Mouse (Mus musculus) CH12F3 (cell line): ENCODE results near the gene Nupr1l.
"Not testable (repeated sequence)": the region's sequence is repeated elsewhere in the genome, so short reads cannot be mapped to it uniquely, and the experiment has no call there.

Experiments
- in situ Hi-C: fragments of 300-500 bp; cut with MboI; formaldehyde crosslinking; loops from 2 replicates; pipeline ENCODE4 v1.14.3; 2020; ENCODE audit warnings: low sequenced_read_pairs

Nupr1l gene

DNA sequence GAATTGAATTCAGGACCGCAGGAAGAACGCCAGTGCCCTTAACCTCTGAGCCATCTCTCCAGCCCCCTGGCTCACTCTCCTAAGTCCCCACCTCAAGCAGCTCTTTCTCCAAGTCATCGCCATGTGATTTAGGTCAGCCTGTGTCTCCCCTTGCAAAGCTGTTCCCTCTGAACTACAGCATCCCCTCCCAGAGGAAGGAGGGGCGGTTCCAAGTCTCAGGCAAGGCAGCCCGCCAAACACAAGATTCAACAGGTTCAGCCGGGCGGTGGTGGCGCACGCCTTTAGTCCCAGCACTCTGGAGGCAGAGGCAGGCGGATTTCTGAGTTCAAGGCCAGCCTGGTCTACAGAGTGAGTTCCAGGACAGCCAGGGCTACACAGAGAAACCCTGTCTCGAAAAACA lies 7.2 kb downstream of the Nupr1l start:
- in situ Hi-C loops: not testable (repeated sequence)

DNA sequence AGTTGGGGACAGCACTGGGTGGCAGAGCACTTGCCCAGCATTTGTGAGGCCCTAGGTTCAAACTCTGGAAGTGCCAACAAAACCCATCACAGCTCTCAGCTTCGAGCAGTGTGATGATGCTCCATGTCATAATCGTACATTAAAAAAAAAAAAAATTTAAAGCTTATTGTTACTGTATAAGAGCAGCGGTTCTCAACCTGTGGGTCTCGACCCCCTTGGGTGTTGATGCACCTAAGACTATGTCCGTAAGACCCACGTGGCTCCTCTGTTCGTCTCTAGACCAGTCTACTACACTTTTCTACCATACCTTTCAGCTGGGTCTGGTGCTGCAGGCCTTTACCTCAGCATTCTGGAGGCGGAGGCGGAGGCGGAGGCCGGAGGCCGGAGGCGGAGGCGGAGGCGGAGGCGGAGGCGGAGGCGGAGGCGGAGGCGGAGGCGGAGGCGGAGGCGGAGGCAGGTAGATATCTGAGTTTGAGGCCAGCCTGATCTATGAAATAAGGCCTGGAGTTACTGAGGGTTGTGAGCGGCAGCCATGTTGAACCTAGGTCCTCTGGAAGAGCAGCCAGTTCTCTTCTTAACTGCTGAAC lies 9.8 kb downstream of the Nupr1l start:
- in situ Hi-C loops: no loop called here

DNA sequence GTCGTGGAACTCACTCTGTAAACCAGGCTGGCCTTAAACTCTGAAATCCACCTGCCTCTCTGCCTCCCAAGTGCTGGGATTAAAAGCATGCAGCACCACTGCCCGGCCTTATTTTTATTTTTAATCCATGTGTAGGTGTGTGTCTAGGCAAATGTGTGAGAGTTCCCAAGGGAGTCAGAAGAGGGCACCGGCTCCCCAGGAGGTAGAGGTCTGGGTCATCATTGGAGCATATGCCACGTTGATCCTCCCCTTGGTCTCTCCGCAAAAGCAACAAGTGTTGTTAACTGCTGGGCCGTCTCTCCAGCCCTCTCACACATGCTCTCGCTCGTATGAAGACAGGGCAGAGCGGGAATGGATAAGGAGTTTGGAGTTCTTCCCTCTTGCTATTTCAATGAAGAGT lies 10.4 kb downstream of the Nupr1l start:
- in situ Hi-C loops: no loop called here

DNA sequence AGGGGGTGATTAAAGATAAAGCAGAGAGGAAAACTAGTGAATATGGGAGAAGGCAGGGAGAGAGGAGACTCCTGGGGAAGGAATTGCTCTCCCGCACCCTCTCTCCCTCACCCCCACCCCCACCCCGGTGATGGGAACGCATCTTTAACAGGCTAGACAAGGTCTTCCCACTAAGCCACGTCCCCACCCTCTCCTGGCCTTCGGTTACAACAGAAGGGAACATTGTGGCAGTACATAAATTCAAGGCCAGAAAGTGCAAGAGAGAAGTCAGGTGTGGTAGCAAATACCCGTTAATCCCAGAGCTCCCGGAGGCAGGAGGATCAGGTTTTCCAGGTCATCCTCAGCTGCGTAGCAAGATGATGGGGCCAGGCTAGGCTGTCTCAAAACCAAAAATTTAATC lies 11.0 kb downstream of the Nupr1l start:
- in situ Hi-C loops: no loop called here

DNA sequence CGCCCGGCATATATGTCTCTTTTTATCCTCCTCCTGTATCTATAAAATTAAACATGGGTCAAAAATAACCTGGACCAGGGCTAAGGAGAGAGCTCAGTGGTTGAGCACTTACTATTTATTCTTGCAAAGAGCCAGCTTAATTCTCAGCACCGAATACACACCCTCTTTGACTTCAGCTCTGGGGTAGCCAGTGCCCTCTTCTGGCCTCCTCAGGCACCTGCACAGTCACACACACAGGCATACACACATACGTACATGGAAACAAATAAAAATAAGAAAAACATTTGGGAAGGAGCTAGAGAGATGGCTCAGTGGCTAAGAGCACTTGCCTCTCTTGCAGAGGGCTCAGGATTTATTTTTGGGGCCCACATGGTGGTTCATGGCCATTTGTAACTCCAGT lies 13.6 kb downstream of the Nupr1l start:
- in situ Hi-C loops: no loop called here

DNA sequence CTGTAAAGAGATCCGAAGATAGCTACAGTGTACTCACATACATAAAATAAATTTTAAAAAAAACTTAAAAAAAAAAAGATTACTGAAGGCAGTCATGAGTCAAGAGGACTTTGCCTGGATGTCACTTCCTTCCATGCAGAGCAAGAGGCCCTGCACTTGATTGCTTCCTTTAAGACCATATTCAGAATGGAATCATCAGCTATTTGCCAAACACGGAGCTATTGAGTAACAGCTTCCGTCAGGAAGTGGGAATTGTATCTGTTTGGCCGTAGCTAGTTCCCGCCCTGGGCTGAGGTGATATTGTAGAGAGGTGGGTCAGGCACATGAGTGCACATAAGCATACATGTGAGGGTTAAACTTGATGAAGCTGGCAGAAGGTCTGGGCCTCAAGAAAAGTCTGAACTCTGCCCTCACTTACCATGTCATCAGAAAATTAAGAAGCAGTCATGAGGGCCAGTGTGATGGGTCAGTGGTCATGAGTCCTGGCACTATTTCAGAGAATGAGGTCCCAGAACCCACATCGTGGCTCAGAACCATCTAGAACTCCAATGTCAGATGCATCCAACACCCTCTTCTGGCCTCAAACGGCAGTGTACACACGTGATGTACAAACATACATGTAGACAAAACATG lies 16.6 kb downstream of the Nupr1l start:
- in situ Hi-C loops: no loop called here

DNA sequence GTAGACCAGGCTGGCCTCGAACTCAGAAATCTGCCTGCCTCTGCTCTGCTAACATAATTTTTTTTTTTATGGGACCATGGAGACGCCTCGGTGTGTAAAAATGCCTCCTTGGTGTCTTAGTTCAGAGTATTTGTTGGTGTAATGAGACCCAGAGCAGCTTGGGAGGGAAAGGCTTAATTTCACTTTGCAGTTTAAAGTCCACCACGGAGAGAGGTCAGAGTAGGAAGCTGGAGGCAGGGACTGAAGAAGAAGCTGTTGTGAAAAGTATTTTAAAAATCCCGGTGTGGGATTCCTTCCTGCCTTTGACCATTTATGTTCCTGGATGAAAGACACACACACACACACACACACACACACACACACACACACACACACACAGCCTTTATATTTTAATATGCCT lies 17.6 kb downstream of the Nupr1l start:
- in situ Hi-C loops: no loop called here

DNA sequence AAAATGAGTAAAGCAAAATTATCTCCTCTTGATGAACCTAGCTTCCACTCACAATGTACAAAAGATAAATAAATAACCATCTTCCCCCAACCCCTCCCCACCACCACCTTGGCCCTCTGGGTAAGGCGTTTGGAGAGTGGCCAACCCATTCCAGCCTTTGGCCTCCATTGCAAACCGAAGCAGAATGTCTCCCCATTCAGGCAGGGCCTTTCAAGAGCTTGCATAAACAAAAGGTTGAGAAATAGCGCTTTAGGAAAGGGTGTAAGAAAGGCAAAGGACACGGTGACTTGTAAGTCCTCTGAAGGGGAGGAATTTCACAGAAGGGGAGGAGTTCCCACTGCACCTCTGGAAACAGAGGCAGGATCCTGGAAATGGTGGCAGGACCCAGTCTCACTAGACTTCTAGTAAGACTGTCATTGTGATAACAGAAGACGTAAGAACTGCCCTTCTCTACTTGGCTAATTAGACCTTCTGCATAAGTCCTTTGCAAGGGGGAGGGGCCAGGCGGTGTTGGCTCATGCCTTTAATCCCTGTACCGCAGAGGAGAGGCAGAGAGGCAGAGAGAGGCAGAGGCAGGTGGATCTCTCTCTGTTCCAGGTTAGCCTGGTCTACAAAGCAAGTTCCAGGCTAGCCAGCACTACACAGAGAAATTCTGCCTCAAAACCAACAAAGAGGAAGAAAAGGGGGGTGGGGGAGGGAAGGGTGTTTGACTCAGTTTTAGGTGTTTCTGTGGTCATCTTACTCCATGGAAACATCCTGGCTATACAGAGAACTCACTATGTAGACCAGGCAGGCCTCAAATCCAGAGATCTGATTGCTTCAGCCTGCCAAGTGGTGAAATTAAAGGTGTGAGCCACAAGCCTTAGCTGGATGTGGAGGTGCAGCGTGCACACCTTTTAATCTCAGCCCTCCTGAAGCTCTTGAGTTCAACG lies 21.9 kb downstream of the Nupr1l start:
- in situ Hi-C loops: no loop called here

DNA sequence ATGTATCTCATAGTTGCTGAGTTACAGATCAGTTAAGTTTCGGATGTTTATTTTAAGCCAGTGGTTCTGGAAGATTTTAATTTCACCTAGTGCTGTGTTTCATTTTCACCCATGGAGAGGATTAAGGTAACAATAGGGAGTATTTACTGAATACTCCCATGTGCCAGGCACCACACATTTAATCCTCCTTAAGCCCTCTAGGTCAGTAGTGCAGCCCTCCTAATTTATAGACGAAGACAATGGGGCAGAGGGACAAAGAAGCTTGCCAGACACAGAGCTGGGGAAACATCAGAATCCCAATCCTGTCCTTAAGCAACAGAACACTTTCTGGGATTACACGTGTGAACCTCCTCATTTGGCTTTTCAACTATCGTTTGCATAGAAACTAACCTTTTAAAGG lies 28.6 kb downstream of the Nupr1l start:
- in situ Hi-C loops: no loop called here

DNA sequence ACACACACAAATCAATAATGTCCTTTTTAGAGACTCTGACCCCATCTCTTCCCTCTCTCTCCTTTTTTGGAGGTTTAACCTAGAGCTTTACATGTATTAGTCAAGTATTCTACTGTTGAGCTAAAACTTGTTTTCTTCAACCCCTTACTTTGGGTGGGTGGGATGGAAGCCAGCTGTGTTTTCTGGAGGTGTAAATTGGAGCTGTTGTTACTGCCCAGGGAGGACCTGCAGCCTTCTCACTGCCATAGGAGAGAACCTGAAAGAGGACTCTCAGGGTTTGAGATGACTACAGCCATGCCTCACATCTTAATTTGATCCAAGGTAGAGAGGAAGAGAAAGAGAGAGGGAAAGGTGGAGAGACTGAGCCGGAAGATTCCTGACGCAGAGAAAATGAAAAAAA lies 31.9 kb downstream of the Nupr1l start:
- in situ Hi-C loops: no loop called here

DNA sequence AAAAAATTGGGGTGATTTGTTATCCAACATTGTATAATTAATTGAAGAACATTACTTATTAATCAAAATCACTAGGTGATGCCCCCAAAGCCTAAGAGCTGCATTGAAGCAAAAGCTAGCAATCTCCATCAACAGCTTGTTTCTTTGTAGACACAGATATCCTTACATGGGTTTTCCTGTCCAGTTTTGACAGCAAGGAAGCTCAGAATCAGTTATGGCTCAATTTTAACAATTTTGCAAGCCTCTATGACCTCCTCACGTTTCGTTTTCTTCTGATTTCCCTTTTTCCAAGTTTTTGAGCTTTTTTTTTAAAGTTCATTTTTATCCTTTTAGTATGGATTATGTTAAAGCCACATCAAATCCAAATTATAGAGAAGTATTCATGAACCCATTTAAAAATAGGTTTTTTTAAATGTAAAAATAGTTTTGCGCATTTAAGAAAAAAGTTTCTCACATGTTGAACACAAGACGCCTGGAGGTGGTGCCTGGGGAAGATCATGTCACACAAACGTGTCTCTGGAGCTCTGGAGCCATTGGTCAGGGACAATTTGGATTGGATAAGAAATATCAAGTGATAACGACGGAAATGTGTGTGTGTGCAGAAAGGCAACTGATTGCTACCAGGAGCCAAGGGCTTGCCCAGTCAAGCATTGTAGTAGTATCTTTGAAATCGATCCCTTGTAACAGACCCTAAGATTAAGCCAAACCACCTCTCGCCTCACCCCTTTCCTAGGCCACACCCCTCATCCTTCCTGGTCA lies 32.6 kb downstream of the Nupr1l start:
- in situ Hi-C loops: no loop called here

DNA sequence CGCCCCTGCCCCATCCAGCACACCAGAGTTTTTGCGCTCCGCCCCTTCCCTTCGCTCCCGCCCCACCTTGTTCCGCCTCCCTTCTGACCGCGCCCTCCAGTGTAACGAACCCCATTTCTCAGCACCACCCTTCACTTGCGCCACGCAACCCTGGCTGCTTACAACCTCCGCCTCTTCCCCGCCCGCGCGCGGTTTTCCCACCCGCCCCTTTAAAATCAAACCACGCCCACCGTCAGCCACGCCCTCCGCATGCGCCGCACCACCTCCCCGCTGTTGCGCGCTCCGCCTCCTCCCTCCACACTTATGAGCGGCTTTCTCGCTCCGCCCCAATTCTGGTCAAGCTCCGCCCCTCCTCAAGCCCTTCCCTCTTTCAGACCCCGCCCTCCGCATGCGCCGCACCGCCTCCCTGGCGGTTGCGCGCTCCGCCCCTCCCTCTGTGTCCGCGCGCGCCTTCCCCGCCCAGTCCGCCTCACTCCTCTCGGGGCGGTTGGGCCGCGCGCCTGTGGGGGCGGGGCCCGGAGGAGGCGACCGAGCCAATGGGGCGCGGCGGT lies 33.2 kb downstream of the Nupr1l start, which contains the start of gene Vkorc1l1:
Vkorc1l1 (plus strand) TSS at position 476 of the 551 bp plus-strand sequence.
- in situ Hi-C loops: no loop called here

DNA sequence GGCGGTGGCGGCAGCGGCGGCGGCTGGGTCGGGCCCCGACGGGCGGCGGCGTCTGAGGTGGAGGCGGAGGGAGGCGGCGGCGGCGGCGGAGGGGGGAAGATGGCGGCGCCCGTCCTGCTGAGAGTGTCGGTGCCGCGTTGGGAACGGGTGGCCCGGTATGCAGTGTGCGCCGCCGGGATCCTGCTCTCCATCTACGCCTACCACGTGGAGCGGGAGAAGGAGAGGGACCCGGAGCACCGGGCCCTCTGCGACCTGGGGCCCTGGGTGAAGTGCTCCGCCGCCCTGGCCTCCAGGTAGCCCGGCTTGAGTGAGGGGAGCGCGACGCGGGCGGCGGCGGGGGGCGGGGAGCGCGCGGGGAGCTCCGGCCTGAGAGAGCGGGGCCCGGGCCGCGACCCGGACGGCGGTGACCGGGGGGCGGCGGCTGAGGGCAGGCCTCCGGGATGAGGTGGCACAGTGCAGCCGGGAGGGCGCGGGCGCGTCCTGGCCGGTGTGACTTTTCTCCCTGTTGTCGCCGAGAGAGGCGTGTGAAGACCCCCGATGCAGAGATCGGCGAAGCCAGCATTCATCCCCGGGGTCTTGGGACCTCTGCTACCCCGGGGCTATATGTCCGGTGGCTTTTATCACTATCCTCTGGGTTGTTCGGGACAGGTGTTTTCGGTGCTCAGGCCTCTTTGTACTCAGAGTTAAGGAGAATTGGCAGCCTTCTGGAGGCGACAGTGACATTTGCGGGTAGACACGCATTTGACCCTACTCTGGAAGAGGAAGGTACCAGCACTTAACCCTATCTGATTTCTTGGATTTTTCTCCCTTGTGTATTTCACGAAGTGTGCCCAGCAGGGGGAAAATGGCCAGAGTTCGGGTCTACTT lies 34.0 kb downstream of the Nupr1l start:
- in situ Hi-C loops: not testable (repeated sequence)

DNA sequence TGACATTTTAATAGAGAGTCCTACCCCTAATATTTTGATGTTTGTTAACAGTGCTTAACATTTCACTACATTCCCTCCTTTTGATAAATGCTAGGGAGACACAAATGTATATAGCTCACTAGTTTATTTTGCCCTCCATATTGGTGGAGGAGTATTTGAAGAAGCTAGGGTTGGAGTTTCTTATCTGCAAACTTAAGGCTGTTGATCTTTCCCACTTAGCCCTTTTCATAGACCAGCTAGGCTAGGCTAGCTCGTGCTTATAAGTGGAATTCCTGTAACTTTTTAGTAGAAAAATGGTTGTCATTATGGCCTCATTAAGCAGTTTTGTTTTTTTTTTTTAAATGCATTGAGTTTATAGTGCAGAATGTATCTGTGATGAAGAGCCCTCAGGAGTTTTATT lies 35.1 kb downstream of the Nupr1l start:
- in situ Hi-C loops: no loop called here

DNA sequence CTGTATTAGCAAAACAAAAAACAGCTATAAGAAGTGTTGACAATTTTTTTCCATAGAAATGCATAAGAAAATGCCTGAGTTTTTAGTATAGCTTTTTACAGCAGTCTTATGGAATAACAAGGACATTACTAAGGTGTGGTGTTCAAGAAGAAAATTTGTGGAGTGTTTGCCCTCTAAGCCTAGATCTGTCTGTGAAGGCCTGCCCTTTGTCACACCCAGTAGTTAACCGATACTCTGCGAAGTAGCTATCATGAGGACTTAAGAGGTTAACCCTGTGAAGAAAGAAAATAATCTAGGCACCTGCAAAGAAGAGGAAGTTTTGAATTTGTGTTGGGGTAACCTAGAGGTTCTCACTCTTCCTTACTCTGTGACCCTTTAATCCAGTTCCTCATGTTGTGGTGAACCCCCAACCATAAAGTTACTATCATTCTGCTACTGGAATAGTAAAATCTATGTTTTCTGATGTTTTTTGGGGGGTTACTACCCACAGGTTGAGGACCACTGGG lies 39.2 kb downstream of the Nupr1l start:
- in situ Hi-C loops: no loop called here

DNA sequence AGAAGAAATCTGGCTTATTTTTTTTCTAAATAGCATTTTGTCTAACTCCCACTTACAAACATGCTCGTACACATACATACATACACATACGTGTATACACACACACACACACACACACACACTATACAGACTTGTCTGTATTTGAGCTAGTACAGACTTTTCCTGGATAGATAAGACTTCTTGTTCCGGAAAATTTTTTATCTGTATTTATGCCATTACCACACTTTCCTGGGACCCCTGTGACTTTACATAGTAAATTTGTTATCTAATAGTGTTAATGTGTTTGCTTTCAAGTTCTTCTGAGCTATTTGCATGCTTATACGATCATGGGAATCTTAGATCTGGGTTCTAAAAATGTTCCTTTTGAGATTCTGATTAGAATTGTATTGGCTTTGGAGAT lies 43.8 kb downstream of the Nupr1l start:
- in situ Hi-C loops: no loop called here

DNA sequence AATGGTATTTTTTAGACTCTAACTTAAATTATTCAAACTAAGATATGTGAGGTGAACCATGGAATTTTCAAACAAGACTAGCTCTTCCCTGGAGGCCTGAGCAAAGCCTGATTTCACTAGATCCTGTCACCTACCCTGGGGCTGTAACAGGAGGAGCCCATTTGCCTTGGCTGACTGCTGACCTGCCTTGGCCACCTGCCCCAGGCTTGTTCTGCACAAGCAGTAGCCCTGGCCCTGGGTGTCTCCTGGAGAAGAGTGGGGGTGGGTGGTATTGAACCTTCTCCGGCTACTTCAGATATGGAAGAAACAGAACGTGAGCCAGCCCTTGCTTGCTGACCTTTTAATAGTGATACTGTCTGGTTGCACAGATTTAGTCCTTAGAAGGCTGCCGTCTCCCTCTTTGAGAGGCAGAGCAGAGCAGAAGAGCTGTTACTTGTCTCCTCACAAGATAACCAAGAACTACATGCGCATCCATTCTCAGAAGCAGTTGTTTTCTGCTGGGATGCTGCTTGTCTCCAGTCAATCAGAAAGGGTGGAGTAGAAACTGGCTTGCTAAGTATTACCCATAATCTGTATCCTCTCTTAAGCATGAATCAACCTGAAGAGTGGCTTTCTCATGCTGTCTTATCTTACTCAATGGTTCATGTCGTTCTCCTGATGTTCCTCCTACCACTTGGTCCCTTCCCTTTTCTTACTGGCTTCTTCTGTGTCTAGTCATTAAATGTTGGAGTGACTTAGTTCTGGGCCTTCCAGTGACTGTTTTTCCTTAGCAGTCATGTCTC lies 46.3 kb downstream of the Nupr1l start:
- in situ Hi-C loops: no loop called here

DNA sequence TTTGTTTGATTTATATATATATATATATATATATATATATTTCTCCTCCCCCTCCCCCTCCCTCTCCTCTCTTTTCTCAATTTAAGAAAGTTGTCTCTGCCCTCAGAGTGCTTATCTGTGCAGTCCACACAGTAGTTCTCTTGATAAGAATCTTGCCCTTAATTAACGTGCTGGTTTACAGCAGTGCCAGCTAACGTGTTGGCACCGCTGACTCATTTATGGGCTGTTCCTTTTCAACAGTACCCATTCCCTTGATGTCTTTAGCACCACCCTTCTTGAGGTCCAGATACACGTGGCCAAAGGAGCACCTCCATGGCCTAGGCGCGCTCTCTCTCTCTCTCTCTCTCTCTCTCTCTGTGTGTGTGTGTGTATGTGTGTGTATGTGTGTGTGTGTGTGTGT lies 47.5 kb downstream of the Nupr1l start:
- in situ Hi-C loops: no loop called here

DNA sequence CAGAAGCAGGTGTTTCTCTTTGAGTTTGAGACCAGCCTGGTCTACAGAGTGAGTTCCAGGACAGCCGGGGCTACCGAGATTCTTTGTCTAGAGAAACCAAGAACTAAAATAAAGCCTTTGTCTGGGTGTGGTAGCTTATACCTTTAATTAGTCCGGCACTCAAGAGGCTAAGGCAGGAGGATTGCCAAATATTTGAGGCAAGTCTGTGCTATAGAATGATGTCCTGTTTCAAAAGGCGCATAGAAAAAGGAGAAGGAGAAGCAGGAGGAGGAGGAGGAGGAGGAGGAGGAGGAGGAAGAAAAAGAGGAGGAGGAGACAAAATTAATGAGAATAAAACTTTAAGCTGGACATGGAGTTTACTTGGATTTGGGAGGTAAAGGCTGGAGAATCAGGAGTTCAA lies 54.9 kb downstream of the Nupr1l start:
- in situ Hi-C loops: no loop called here
